Mouse (Mus musculus): ENCODE results near the gene Atpaf1. TPM values are rescaled to one million over a fixed set of nuclear protein-coding genes. Genes with fewer than 3 reads are reported as not detected.

The Atpaf1 gene
- 52.3 TPM for polyA plus RNA-seq (2014; fragmentation: Illumina TruSeq; extraction: RNeasy Lipid Tissue Mini Kit (QIAGEN cat#74804); ENCODE audit: low read depth, low replicate concordance)

GRCm38 (mm10) chr4:115784769-115785510 lies at the start of gene Atpaf1:
TSS of gene Atpaf1 (plus strand) at chr4:115784812.

GRCm38 (mm10) chr4:115737551-115738041 lies 47.0 kb upstream of the Atpaf1 start, which contains the start of gene Efcab14:
TSS of gene Efcab14 (plus strand) at chr4:115737744.

GRCm38 (mm10) chr4:115780918-115781317 lies 3.7 kb upstream of the Atpaf1 start, which contains the start of gene Tex38:
TSS of gene Tex38 (minus strand) at chr4:115781018.

GRCm38 (mm10) chr4:115827888-115828571 lies 43.4 kb downstream of the Atpaf1 start, which contains the start of gene Mob3c:
TSS of gene Mob3c (plus strand) at chr4:115828092.

GRCm38 (mm10) chr4:115838696-115839641 lies 54.4 kb downstream of the Atpaf1 start, which contains the start of gene Mknk1:
TSS of gene Mknk1 (plus strand) at chr4:115839198.

Other genes starting within 250 kb of the Atpaf1 start
- gene Cyp4a31, start 221.2 kb upstream of the Atpaf1 start, polyA plus RNA-seq (2014; fragmentation: Illumina TruSeq; extraction: RNeasy Lipid Tissue Mini Kit (QIAGEN cat#74804); ENCODE audit: low read depth, low replicate concordance), result 0.17 TPM
- gene Cyp4a32, start 183.8 kb upstream of the Atpaf1 start, polyA plus RNA-seq (2014; fragmentation: Illumina TruSeq; extraction: RNeasy Lipid Tissue Mini Kit (QIAGEN cat#74804); ENCODE audit: low read depth, low replicate concordance), result not detected
- gene Cyp4b1, start 137.1 kb upstream of the Atpaf1 start, polyA plus RNA-seq (2014; fragmentation: Illumina TruSeq; extraction: RNeasy Lipid Tissue Mini Kit (QIAGEN cat#74804); ENCODE audit: low read depth, low replicate concordance), result not detected
- 53.7 TPM for gene Efcab14, start 47.1 kb upstream of the Atpaf1 start, polyA plus RNA-seq (2014; fragmentation: Illumina TruSeq; extraction: RNeasy Lipid Tissue Mini Kit (QIAGEN cat#74804); ENCODE audit: low read depth, low replicate concordance)
- 48.8 TPM for gene Tex38, start 3.8 kb upstream of the Atpaf1 start, polyA plus RNA-seq (2014; fragmentation: Illumina TruSeq; extraction: RNeasy Lipid Tissue Mini Kit (QIAGEN cat#74804); ENCODE audit: low read depth, low replicate concordance)
- gene Mob3c, start 43.3 kb downstream of the Atpaf1 start, polyA plus RNA-seq (2014; fragmentation: Illumina TruSeq; extraction: RNeasy Lipid Tissue Mini Kit (QIAGEN cat#74804); ENCODE audit: low read depth, low replicate concordance), result 8.1 TPM
- 10.2 TPM for gene Mknk1, start 54.4 kb downstream of the Atpaf1 start, polyA plus RNA-seq (2014; fragmentation: Illumina TruSeq; extraction: RNeasy Lipid Tissue Mini Kit (QIAGEN cat#74804); ENCODE audit: low read depth, low replicate concordance)
- 0.29 TPM for gene Kncn, start 99.6 kb downstream of the Atpaf1 start, polyA plus RNA-seq (2014; fragmentation: Illumina TruSeq; extraction: RNeasy Lipid Tissue Mini Kit (QIAGEN cat#74804); ENCODE audit: low read depth, low replicate concordance)
- not detected for gene 6430628N08Rik, start 105.9 kb downstream of the Atpaf1 start, polyA plus RNA-seq (2014; fragmentation: Illumina TruSeq; extraction: RNeasy Lipid Tissue Mini Kit (QIAGEN cat#74804); ENCODE audit: low read depth, low replicate concordance)
- gene Dmbx1, start 155.1 kb downstream of the Atpaf1 start, polyA plus RNA-seq (2014; fragmentation: Illumina TruSeq; extraction: RNeasy Lipid Tissue Mini Kit (QIAGEN cat#74804); ENCODE audit: low read depth, low replicate concordance), result 0.17 TPM
- gene Faah, start 233.1 kb downstream of the Atpaf1 start, polyA plus RNA-seq (2014; fragmentation: Illumina TruSeq; extraction: RNeasy Lipid Tissue Mini Kit (QIAGEN cat#74804); ENCODE audit: low read depth, low replicate concordance), result 4.7 TPM

All from testis, adult 10 weeks (tissue).